Mouse (Mus musculus) gastrocnemius, postnatal 10 days (tissue): Measurements from ENCODE around the gene Nop10. TPM values are rescaled to one million over a fixed set of nuclear protein-coding genes. Genes with fewer than 3 reads are reported as not detected.

ENCODE experiments used
- DNase-seq: peaks from one replicate; pipeline ENCODE4 v3.0.0; 2021; ENCODE audit warnings: mixed read lengths
- long read RNA-seq, 2 experiments: library from polyadenylated mRNA; stranded (forward); transcript quantifications; one replicate each; pipeline ENCODE4 v2.0.0; 2021
- total RNA-seq, 2 experiments: library from RNA; stranded (reverse); gene quantifications; 2 replicates each; pipeline ENCODE4 v1.2.3; 2021

Gene Nop10
- 10 to 100 TPM; 56.0 to 60.4 TPM for total RNA-seq
- long read RNA-seq, experiment 1, transcript Nop10-201 (2 exons, 1,109 nt): major isoform, 83 of 85 reads
- long read RNA-seq, experiment 1, partial matches to known transcripts: 0 of 85 reads
- long read RNA-seq, experiment 1, other reads (novel, unspliced or antisense): 2 of 85 reads
- long read RNA-seq, experiment 2, transcript Nop10-201 (2 exons, 1,109 nt): major isoform, 64 of 65 reads
- long read RNA-seq, experiment 2, partial matches to known transcripts: 0 of 65 reads
- long read RNA-seq, experiment 2, other reads (novel, unspliced or antisense): 1 of 65 reads

GRCm38 (mm10) chr2:112261748-112262653 is at the start of gene Nop10:
Gene Nop10, plus strand, starts transcription at chr2:112261926.
- peak; percentile 70 for DNase-seq

GRCm38 (mm10) chr2:112215977-112216376 is 45.7 kb upstream of the Nop10 start:
- no peak for DNase-seq

GRCm38 (mm10) chr2:112217614-112218013 is 44.1 kb upstream of the Nop10 start:
- DNase-seq: no peak

- DNase-seq: no peak
These were observed 40.8 kb upstream of the Nop10 start for GRCm38 (mm10) chr2:112220880-112221279.

- DNase-seq: no peak
These were observed 39.1 kb upstream of the Nop10 start for GRCm38 (mm10) chr2:112222607-112223006.

- no peak for DNase-seq
These were observed 37.4 kb upstream of the Nop10 start for GRCm38 (mm10) chr2:112224356-112224755.

- DNase-seq: no peak
These were observed 29.1 kb upstream of the Nop10 start for GRCm38 (mm10) chr2:112232623-112233022.

- no peak for DNase-seq
These were observed 25.1 kb upstream of the Nop10 start for GRCm38 (mm10) chr2:112236620-112237019.

GRCm38 (mm10) chr2:112238006-112238405 is 23.7 kb upstream of the Nop10 start:
- no peak for DNase-seq

GRCm38 (mm10) chr2:112239212-112239934 is 22.4 kb upstream of the Nop10 start, which contains the start of gene Lpcat4:
Gene Lpcat4, plus strand, starts transcription at chr2:112239468.
- peak; percentile 91 for DNase-seq

- DNase-seq: no peak
These were observed 21.6 kb upstream of the Nop10 start for GRCm38 (mm10) chr2:112239935-112240721.

- DNase-seq: no peak
These were observed 19.9 kb upstream of the Nop10 start for GRCm38 (mm10) chr2:112241787-112242186.

GRCm38 (mm10) chr2:112245307-112245706 is 16.4 kb upstream of the Nop10 start:
- no peak for DNase-seq

- DNase-seq: no peak
These were observed 15.5 kb upstream of the Nop10 start for GRCm38 (mm10) chr2:112246193-112246592.

- DNase-seq: no peak
These were observed 14.4 kb upstream of the Nop10 start for GRCm38 (mm10) chr2:112247323-112247722.

GRCm38 (mm10) chr2:112249780-112250453 is 11.8 kb upstream of the Nop10 start:
- DNase-seq: no peak

- no peak for DNase-seq
These were observed 6.8 kb upstream of the Nop10 start for GRCm38 (mm10) chr2:112254675-112255515.

GRCm38 (mm10) chr2:112259241-112259962 is 2.3 kb upstream of the Nop10 start, which contains the start of gene Nutm1:
Gene Nutm1, minus strand, starts transcription at chr2:112259291.
- DNase-seq: peak; percentile 30

GRCm38 (mm10) chr2:112262779-112263295 is 1.1 kb downstream of the Nop10 start:
- DNase-seq: no peak
